Mouse (Mus musculus) bone marrow macrophage, adult 2 months (primary cell): Measurements from ENCODE around the gene Grb10.

Experiments used
- CTCF ChIP-seq: IDR thresholded peaks from 2 replicates; pipeline ENCODE4 v1.5.1; 2012; ENCODE audit warnings: low read depth, mild to moderate bottlenecking, low read length, moderate library complexity
- POLR2A ChIP-seq: IDR thresholded peaks from 2 replicates; pipeline ENCODE4 v1.6.1; 2012; ENCODE audit warnings: mild to moderate bottlenecking, low read depth, low read length, borderline replicate concordance

- TF ChIP-seq POLR2A (no peak), CTCF (no peak)
Measured at GRCm38 (mm10) chr11:12039748-12040147, 1.3 kb upstream of the Grb10 start.
